ENCODE assay signal across 8 mouse cellular contexts in genomic region chr16:27387634-27388611, GRCm38 (mm10). TPM values are rescaled to one million over a fixed set of nuclear protein-coding genes. Genes with fewer than 3 reads are reported as not detected.
DNase-seq lines count a peak whose midpoint lies in the region; ATAC-seq and TF ChIP-seq lines count a peak whose summit lies in the region.
"Had no signal": no experiment of that assay in that cellular context is flagged by ENCODE, and none has a peak within 500 bp of the region (broad histone marks: within the 10 kb centered on the region; RNA-seq: fewer than 3 reads in every experiment).

No protein-coding gene starts in this region.

- peak overlapping the region; percentile 82 for H3K4me2 ChIP-seq in heart, embryonic 11.5 days
- peak overlapping the region; percentile 69 for H3K4me2 ChIP-seq in kidney, postnatal 0 days (ENCODE audit: low read length)

- H3K27me3 ChIP-seq in heart, embryonic 11.5 days (ENCODE audit: control insufficient read depth, insufficient read depth, low read length): no peaks in the 10 kb centered on the region
- H3K27me3 ChIP-seq in kidney, postnatal 0 days (ENCODE audit: insufficient read depth, low read length): no peaks in the 10 kb centered on the region

- no peaks in the 10 kb centered on the region for H3K36me3 ChIP-seq in heart, embryonic 11.5 days (ENCODE audit: control insufficient read depth, insufficient read depth, low read length)
- no peaks in the 10 kb centered on the region for H3K36me3 ChIP-seq in kidney, postnatal 0 days (ENCODE audit: insufficient read depth, low read length)
- H3K36me3 ChIP-seq in macrophage (ENCODE audit: inconsistent target): no peaks in the 10 kb centered on the region

- peak; percentile 96 for DNase-seq in adipocyte (ENCODE audit: low spot score)
- DNase-seq in kidney, postnatal 0 days (ENCODE audit: low spot score): peak; percentile 39
- peak; percentile 9 to 23 for DNase-seq in spleen, postnatal 10 days (ENCODE audit: low spot score in 2 of 2)
- DNase-seq in urinary bladder, postnatal 10 days (ENCODE audit: low spot score): no peak

- H3K79me2 ChIP-seq in macrophage (ENCODE audit: inconsistent target): peaks cover 39% of the 10 kb centered on the region

- WGBS in heart, embryonic 11.5 days (ENCODE audit: insufficient replicate concordance): 37% methylated on average over 12 of the region's 12 CpGs
- 37% methylated on average over 12 of the region's 12 CpGs for WGBS in kidney, postnatal 0 days
- WGBS in macrophage (ENCODE audit: missing documents): 14% methylated on average over 12 of the region's 12 CpGs

- peak overlapping the region; percentile 91; the same call in 1 of the 2 replicates for H3K27ac ChIP-seq in heart, embryonic 11.5 days (ENCODE audit: low read depth, low read length)
- peak overlapping the region; percentile 97 for H3K27ac ChIP-seq in kidney, postnatal 0 days
- H3K27ac ChIP-seq in macrophage: peak overlapping the region; percentile 88

- no peak for TF ChIP-seq CTCF in kidney, postnatal 0 days (IDR thresholded peaks at IDR 0.05; ENCODE audit: low read depth)

- peak; percentile 58 for ATAC-seq in CD4-positive, CD25-positive, alpha-beta regulatory T cell, adult 4 months
- ATAC-seq in heart, embryonic 11.5 days (replicated peaks; ENCODE audit: insufficient number of reproducible peaks, low FRiP score, low TSS enrichment): no peak
- ATAC-seq in kidney, postnatal 0 days (replicated peaks; ENCODE audit: low FRiP score, low read depth): no peak

- H3K9ac ChIP-seq in heart, embryonic 11.5 days (ENCODE audit: low read depth, low read length): 0 out of 2 replicates have a peak overlapping the region, but pooled peaks have one; percentile 97
- peak overlapping the region; percentile 10; the same call in 1 of the 2 replicates for H3K9ac ChIP-seq in kidney, postnatal 0 days (ENCODE audit: low read depth, low read length)

- peaks cover 18% of the 10 kb centered on the region for H3K4me1 ChIP-seq in heart, embryonic 11.5 days (ENCODE audit: control insufficient read depth, insufficient read depth, low read length)
- H3K4me1 ChIP-seq in kidney, postnatal 0 days (replicated peaks; ENCODE audit: insufficient read depth, low read length): 0 out of 2 replicates have a peak, but pooled peaks cover 9% of the 10 kb centered on the region

- H3K4me3 ChIP-seq in heart, embryonic 11.5 days (ENCODE audit: low read depth, low read length): peak overlapping the region; percentile 85
- peak overlapping the region; percentile 80 for H3K4me3 ChIP-seq in kidney, postnatal 0 days (replicated peaks; ENCODE audit: low read depth, low read length)
- peak overlapping the region; percentile 27 for H3K4me3 ChIP-seq in macrophage (ENCODE audit: inconsistent target)

- no peaks in the 10 kb centered on the region for H3K9me3 ChIP-seq in heart, embryonic 11.5 days (replicated peaks; ENCODE audit: control insufficient read depth, low read length)
- H3K9me3 ChIP-seq in kidney, postnatal 0 days (replicated peaks; ENCODE audit: low read length): no peaks in the 10 kb centered on the region

RNA-seq across cellular contexts. Expression of gene Ccdc50, which starts 0.7 kb away (rescaled TPM):
- 10 to 100 TPM; 24.0 to 26.9 TPM for polyA plus RNA-seq in CD4-positive, CD25-positive, alpha-beta regulatory T cell, adult 4 months (2017; shearing (Covaris generic))
- polyA plus RNA-seq in heart, embryonic 11.5 days (2014; fragmentation: Nextera tagmentation; extraction: Ambion mirVana): 47.5 and 51.0 TPM in 2 replicates
- 37.4 and 39.8 TPM in 2 replicates for polyA plus RNA-seq in kidney, postnatal 0 days (2015; fragmentation: Nextera tagmentation; extraction: Ambion mirVana)
- 100 to 1,000 TPM; 147 to 685 (median 358) TPM for total RNA-seq in macrophage (2018; cell fraction: chromatin; rRNA removed)
- 100 to 1,000 TPM in 11 of 26 experiments, 10 to 100 TPM in 15; 68.0 to 172 (median 90.9) TPM for total RNA-seq in macrophage (2018; cell fraction: cytosol; rRNA removed)
- total RNA-seq in macrophage (2018; cell fraction: nucleus; rRNA removed): 100 to 1,000 TPM; 147 to 458 (median 200) TPM
- polyA plus RNA-seq in macrophage (2018): 48.3 to 72.4 TPM (median 53.0 TPM) in 3 replicates

RNA-seq across cellular contexts. Expression of gene Uts2b, which starts 17.9 kb away (rescaled TPM):
- not detected for polyA plus RNA-seq in CD4-positive, CD25-positive, alpha-beta regulatory T cell, adult 4 months (2017; shearing (Covaris generic))
- 4.7 and 4.9 TPM in 2 replicates for polyA plus RNA-seq in heart, embryonic 11.5 days (2014; fragmentation: Nextera tagmentation; extraction: Ambion mirVana)
- not detected in 2 replicates for polyA plus RNA-seq in kidney, postnatal 0 days (2015; fragmentation: Nextera tagmentation; extraction: Ambion mirVana)
- total RNA-seq in macrophage (2018; cell fraction: chromatin; rRNA removed): not detected
- under 1 TPM in 1 of 26 experiments, not detected in 25; 0.15 TPM for total RNA-seq in macrophage (2018; cell fraction: cytosol; rRNA removed)
- total RNA-seq in macrophage (2018; cell fraction: nucleus; rRNA removed): under 1 TPM in 1 of 26 experiments, not detected in 25; 0.72 TPM
- polyA plus RNA-seq in macrophage (2018): not detected in 3 replicates
- polyA plus RNA-seq: gonadal fat pad, adult 2 months had no signal

Comparison
In these comparisons a context has a peak if more than half of its experiments do, and no peak if none do; other contexts are left out.
1. H3K4me3 ChIP-seq: peak in every context shown above with its lines; median percentile 85 in heart, embryonic 11.5 days; 80 in kidney, postnatal 0 days; 27 in macrophage.